Mouse (Mus musculus): Measurements from ENCODE around the gene Rph3al. TPM values are rescaled to one million over a fixed set of nuclear protein-coding genes. Genes with fewer than 3 reads are reported as not detected.

The Rph3al gene
- 1.2 and 1.7 TPM in 2 replicates for polyA plus RNA-seq (2015; fragmentation: Nextera tagmentation; extraction: Ambion mirVana)

GRCm38 (mm10) chr11:75938379-75938906, at the start of gene Rph3al:
TSS of gene Rph3al (minus strand) at chr11:75938429.

DNA sequence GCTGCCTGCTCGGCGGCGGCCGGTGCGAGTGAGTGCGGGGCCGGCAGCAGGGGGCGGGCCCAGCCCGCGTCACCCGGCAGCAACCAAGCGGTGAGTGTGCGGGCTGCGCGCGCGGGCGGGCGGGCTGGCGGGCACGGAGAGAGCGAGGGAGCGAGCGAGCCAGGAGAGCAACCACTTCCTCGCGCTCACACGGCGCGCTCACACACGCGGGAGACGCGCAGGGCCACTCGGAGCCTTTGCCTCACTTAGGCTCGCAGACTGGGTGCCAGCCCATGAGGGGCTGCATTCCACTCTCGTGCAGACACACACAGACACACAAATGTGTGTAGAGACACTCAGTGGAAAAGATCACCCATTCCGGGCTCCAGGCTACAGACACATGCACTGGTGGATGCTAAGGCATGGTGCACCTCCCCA, 142.2 kb downstream of the Rph3al start, which contains the start of gene Doc2b:
Doc2b (minus strand) TSS at position 21 of the 417 bp plus-strand sequence.

Other genes with a start within 250 kb of the Rph3al start
- 261 and 271 TPM in 2 replicates for gene Ywhae, start 205.6 kb downstream of the Rph3al start, polyA plus RNA-seq (2015; fragmentation: Nextera tagmentation; extraction: Ambion mirVana)
- 0.20 and 0.42 TPM in 2 replicates for gene Doc2b, start 142.4 kb downstream of the Rph3al start, polyA plus RNA-seq (2015; fragmentation: Nextera tagmentation; extraction: Ambion mirVana)
- not detected in 2 replicates for gene 1700016K19Rik, start 61.5 kb upstream of the Rph3al start, polyA plus RNA-seq (2015; fragmentation: Nextera tagmentation; extraction: Ambion mirVana)
- 21.9 and 29.3 TPM in 2 replicates for gene Rflnb, start 89.4 kb upstream of the Rph3al start, polyA plus RNA-seq (2015; fragmentation: Nextera tagmentation; extraction: Ambion mirVana)
- 18.7 and 20.9 TPM in 2 replicates for gene Vps53, start 241.2 kb upstream of the Rph3al start, polyA plus RNA-seq (2015; fragmentation: Nextera tagmentation; extraction: Ambion mirVana)
- 4.2 and 6.0 TPM in 2 replicates for gene Fam57a, start 241.2 kb upstream of the Rph3al start, polyA plus RNA-seq (2015; fragmentation: Nextera tagmentation; extraction: Ambion mirVana)

Data from spleen, postnatal 0 days (tissue).